Mouse (Mus musculus): Measurements from ENCODE around the gene Mex3d. TPM values are rescaled to one million over a fixed set of nuclear protein-coding genes. Genes with fewer than 3 reads are reported as not detected.

Gene Mex3d
- polyA plus RNA-seq, 1 experiment from 2014 or later: 1.9 TPM

- no peak for ATAC-seq
- H3K4me1 ChIP-seq (ENCODE audit: control insufficient read depth, insufficient read depth, low read length): peaks cover 37% of the 10 kb centered on the region
- H3K36me3 ChIP-seq (ENCODE audit: control insufficient read depth, insufficient read depth, low read length): peaks cover 15% of the 10 kb centered on the region
- peak overlapping the region; percentile 91; the same call in 1 of the 2 replicates for H3K9ac ChIP-seq (ENCODE audit: low read depth, low read length)
- H3K4me2 ChIP-seq (ENCODE audit: low read depth, low read length): peak overlapping the region; percentile 90
- H3K27ac ChIP-seq (ENCODE audit: low read length): no peak overlapping the region
- H3K9me3 ChIP-seq (ENCODE audit: control insufficient read depth, low read length): no peaks in the 10 kb centered on the region
- H3K27me3 ChIP-seq (replicated peaks; ENCODE audit: control insufficient read depth, insufficient read depth, low read length): no peaks in the 10 kb centered on the region
- WGBS: 68% methylated on average over 7 of the region's 7 CpGs
- peak overlapping the region; percentile 83 for H3K4me3 ChIP-seq (ENCODE audit: low read length)
These were observed 2.8 kb downstream of the Mex3d start for GRCm38 (mm10) chr10:80384709-80385108.

- WGBS: 87% methylated on average over 4 of the region's 4 CpGs
- H3K4me3 ChIP-seq (ENCODE audit: low read length): no peak overlapping the region
- H3K9me3 ChIP-seq (ENCODE audit: control insufficient read depth, low read length): no peaks in the 10 kb centered on the region
- peaks cover 17% of the 10 kb centered on the region for H3K36me3 ChIP-seq (ENCODE audit: control insufficient read depth, insufficient read depth, low read length)
- no peak for ATAC-seq
- H3K27ac ChIP-seq (ENCODE audit: low read length): no peak overlapping the region
- H3K4me2 ChIP-seq (ENCODE audit: low read depth, low read length): no peak overlapping the region
- H3K27me3 ChIP-seq (replicated peaks; ENCODE audit: control insufficient read depth, insufficient read depth, low read length): no peaks in the 10 kb centered on the region
- peaks cover 37% of the 10 kb centered on the region for H3K4me1 ChIP-seq (ENCODE audit: control insufficient read depth, insufficient read depth, low read length)
- no peak overlapping the region for H3K9ac ChIP-seq (ENCODE audit: low read depth, low read length)
These were observed 3.3 kb downstream of the Mex3d start for GRCm38 (mm10) chr10:80384115-80384639.

- Histone ChIP-seq H3K27ac (ENCODE audit: low read length) (no peak overlapping the region), H3K9ac (ENCODE audit: low read depth, low read length) (0 out of 2 replicates have a peak overlapping the region, but pooled peaks have one; percentile 24), H3K4me3 (ENCODE audit: low read length) (no peak overlapping the region), H3K4me1 (ENCODE audit: control insufficient read depth, insufficient read depth, low read length) (peaks cover 34% of the 10 kb centered on the region), H3K9me3 (ENCODE audit: control insufficient read depth, low read length) (no peaks in the 10 kb centered on the region), H3K27me3 (replicated peaks; ENCODE audit: control insufficient read depth, insufficient read depth, low read length) (no peaks in the 10 kb centered on the region), H3K4me2 (ENCODE audit: low read depth, low read length) (no peak overlapping the region), H3K36me3 (ENCODE audit: control insufficient read depth, insufficient read depth, low read length) (peaks cover 17% of the 10 kb centered on the region)
- ATAC-seq: no peak
- 50% methylated on average over 4 of the region's 4 CpGs for WGBS
These were observed 4.0 kb downstream of the Mex3d start for GRCm38 (mm10) chr10:80383431-80383830.

GRCm38 (mm10) chr10:80382641-80383365, 4.7 kb downstream of the Mex3d start:
- Histone ChIP-seq H3K36me3 (ENCODE audit: control insufficient read depth, insufficient read depth, low read length) (peaks cover 17% of the 10 kb centered on the region), H3K27me3 (replicated peaks; ENCODE audit: control insufficient read depth, insufficient read depth, low read length) (no peaks in the 10 kb centered on the region), H3K9me3 (ENCODE audit: control insufficient read depth, low read length) (no peaks in the 10 kb centered on the region), H3K27ac (ENCODE audit: low read length) (no peak overlapping the region), H3K9ac (ENCODE audit: low read depth, low read length) (peak overlapping the region; percentile 19; the same call in 1 of the 2 replicates), H3K4me1 (ENCODE audit: control insufficient read depth, insufficient read depth, low read length) (peaks cover 28% of the 10 kb centered on the region), H3K4me3 (ENCODE audit: low read length) (no peak overlapping the region), H3K4me2 (ENCODE audit: low read depth, low read length) (no peak overlapping the region)
- ATAC-seq: no peak
- 76% methylated on average over 7 of the region's 7 CpGs for WGBS

GRCm38 (mm10) chr10:80377716-80378115, 9.7 kb downstream of the Mex3d start:
- Histone ChIP-seq H3K9me3 (ENCODE audit: control insufficient read depth, low read length) (no peaks in the 10 kb centered on the region), H3K4me1 (ENCODE audit: control insufficient read depth, insufficient read depth, low read length) (0 out of 2 replicates have a peak, but pooled peaks cover 4% of the 10 kb centered on the region), H3K9ac (ENCODE audit: low read depth, low read length) (no peak overlapping the region), H3K4me2 (ENCODE audit: low read depth, low read length) (no peak overlapping the region), H3K4me3 (ENCODE audit: low read length) (no peak overlapping the region), H3K36me3 (ENCODE audit: control insufficient read depth, insufficient read depth, low read length) (peaks cover 17% of the 10 kb centered on the region), H3K27me3 (replicated peaks; ENCODE audit: control insufficient read depth, insufficient read depth, low read length) (no peaks in the 10 kb centered on the region), H3K27ac (ENCODE audit: low read length) (no peak overlapping the region)
- ATAC-seq: no peak
- 46% methylated on average over 10 of the region's 10 CpGs for WGBS

- H3K27me3 ChIP-seq (replicated peaks; ENCODE audit: control insufficient read depth, insufficient read depth, low read length): no peaks in the 10 kb centered on the region
- no peak for ATAC-seq
- H3K9ac ChIP-seq (ENCODE audit: low read depth, low read length): no peak overlapping the region
- no peak overlapping the region for H3K4me2 ChIP-seq (ENCODE audit: low read depth, low read length)
- 3% methylated on average over 7 of the region's 7 CpGs for WGBS
- H3K4me3 ChIP-seq (ENCODE audit: low read length): no peak overlapping the region
- H3K36me3 ChIP-seq (ENCODE audit: control insufficient read depth, insufficient read depth, low read length): peaks cover 5% of the 10 kb centered on the region
- H3K27ac ChIP-seq (ENCODE audit: low read length): no peak overlapping the region
- no peaks in the 10 kb centered on the region for H3K9me3 ChIP-seq (ENCODE audit: control insufficient read depth, low read length)
- H3K4me1 ChIP-seq (ENCODE audit: control insufficient read depth, insufficient read depth, low read length): peaks cover 6% of the 10 kb centered on the region; the same call in 1 of the 2 replicates
These were observed 11.3 kb downstream of the Mex3d start for GRCm38 (mm10) chr10:80376160-80376559.

GRCm38 (mm10) chr10:80374063-80374462, 13.4 kb downstream of the Mex3d start:
- Histone ChIP-seq H3K27ac (ENCODE audit: low read length) (no peak overlapping the region), H3K4me3 (ENCODE audit: low read length) (no peak overlapping the region), H3K4me2 (ENCODE audit: low read depth, low read length) (no peak overlapping the region), H3K36me3 (ENCODE audit: control insufficient read depth, insufficient read depth, low read length) (no peaks in the 10 kb centered on the region), H3K4me1 (ENCODE audit: control insufficient read depth, insufficient read depth, low read length) (peaks cover 4% of the 10 kb centered on the region; the same call in 1 of the 2 replicates), H3K27me3 (replicated peaks; ENCODE audit: control insufficient read depth, insufficient read depth, low read length) (no peaks in the 10 kb centered on the region), H3K9ac (ENCODE audit: low read depth, low read length) (no peak overlapping the region), H3K9me3 (ENCODE audit: control insufficient read depth, low read length) (no peaks in the 10 kb centered on the region)
- ATAC-seq: no peak
- 18% methylated on average over 6 of the region's 6 CpGs for WGBS

- no peak overlapping the region for H3K4me3 ChIP-seq (ENCODE audit: low read length)
- ATAC-seq: no peak
- no peaks in the 10 kb centered on the region for H3K27me3 ChIP-seq (replicated peaks; ENCODE audit: control insufficient read depth, insufficient read depth, low read length)
- H3K4me1 ChIP-seq (ENCODE audit: control insufficient read depth, insufficient read depth, low read length): peaks cover 4% of the 10 kb centered on the region; the same call in 1 of the 2 replicates
- no peak overlapping the region for H3K4me2 ChIP-seq (ENCODE audit: low read depth, low read length)
- H3K36me3 ChIP-seq (ENCODE audit: control insufficient read depth, insufficient read depth, low read length): no peaks in the 10 kb centered on the region
- no peak overlapping the region for H3K27ac ChIP-seq (ENCODE audit: low read length)
- H3K9me3 ChIP-seq (ENCODE audit: control insufficient read depth, low read length): no peaks in the 10 kb centered on the region
- H3K9ac ChIP-seq (ENCODE audit: low read depth, low read length): no peak overlapping the region
- 89% methylated on average over 6 of the region's 6 CpGs for WGBS
These were observed 14.8 kb downstream of the Mex3d start for GRCm38 (mm10) chr10:80372706-80373105.

GRCm38 (mm10) chr10:80371983-80372382, 15.5 kb downstream of the Mex3d start:
- H3K4me3 ChIP-seq (ENCODE audit: low read length): peak overlapping the region; percentile 21

More at GRCm38 (mm10) chr10:80371983-80372382, 15.5 kb downstream of the Mex3d start:
- Histone ChIP-seq H3K36me3 (ENCODE audit: control insufficient read depth, insufficient read depth, low read length) (no peaks in the 10 kb centered on the region), H3K4me2 (ENCODE audit: low read depth, low read length) (peak overlapping the region; percentile 36; the same call in 1 of the 2 replicates), H3K27me3 (replicated peaks; ENCODE audit: control insufficient read depth, insufficient read depth, low read length) (no peaks in the 10 kb centered on the region), H3K27ac (ENCODE audit: low read length) (no peak overlapping the region), H3K9ac (ENCODE audit: low read depth, low read length) (peak overlapping the region; percentile 36; the same call in 1 of the 2 replicates), H3K4me1 (ENCODE audit: control insufficient read depth, insufficient read depth, low read length) (peaks cover 4% of the 10 kb centered on the region; the same call in 1 of the 2 replicates), H3K9me3 (ENCODE audit: control insufficient read depth, low read length) (no peaks in the 10 kb centered on the region)
- WGBS: 52% methylated on average over 9 of the region's 9 CpGs
- no peak for ATAC-seq

All from intestine, embryonic 16.5 days (tissue).